Mouse (Mus musculus) activated CD4-positive, CD25-positive, alpha-beta regulatory T cell, adult 4 months (primary cell): ENCODE results near the gene Fam213b. TPM values are rescaled to one million over a fixed set of nuclear protein-coding genes. Genes with fewer than 3 reads are reported as not detected.
A peak's percentile ranks its signal among the peaks of the same experiment; 100 is the strongest.

ENCODE experiments used
- ATAC-seq: one replicate; pipeline ENCODE4 v1.8.0; 2017
- polyA plus RNA-seq, 2 experiments: library from polyadenylated mRNA; unstranded; fragments of 100-300 nt; shearing (Covaris generic); gene quantifications; one replicate each; pipeline ENCODE4 v1.2.1; 2017

Gene Fam213b
- 1 to 10 TPM; 6.5 to 7.6 TPM for polyA plus RNA-seq

DNA sequence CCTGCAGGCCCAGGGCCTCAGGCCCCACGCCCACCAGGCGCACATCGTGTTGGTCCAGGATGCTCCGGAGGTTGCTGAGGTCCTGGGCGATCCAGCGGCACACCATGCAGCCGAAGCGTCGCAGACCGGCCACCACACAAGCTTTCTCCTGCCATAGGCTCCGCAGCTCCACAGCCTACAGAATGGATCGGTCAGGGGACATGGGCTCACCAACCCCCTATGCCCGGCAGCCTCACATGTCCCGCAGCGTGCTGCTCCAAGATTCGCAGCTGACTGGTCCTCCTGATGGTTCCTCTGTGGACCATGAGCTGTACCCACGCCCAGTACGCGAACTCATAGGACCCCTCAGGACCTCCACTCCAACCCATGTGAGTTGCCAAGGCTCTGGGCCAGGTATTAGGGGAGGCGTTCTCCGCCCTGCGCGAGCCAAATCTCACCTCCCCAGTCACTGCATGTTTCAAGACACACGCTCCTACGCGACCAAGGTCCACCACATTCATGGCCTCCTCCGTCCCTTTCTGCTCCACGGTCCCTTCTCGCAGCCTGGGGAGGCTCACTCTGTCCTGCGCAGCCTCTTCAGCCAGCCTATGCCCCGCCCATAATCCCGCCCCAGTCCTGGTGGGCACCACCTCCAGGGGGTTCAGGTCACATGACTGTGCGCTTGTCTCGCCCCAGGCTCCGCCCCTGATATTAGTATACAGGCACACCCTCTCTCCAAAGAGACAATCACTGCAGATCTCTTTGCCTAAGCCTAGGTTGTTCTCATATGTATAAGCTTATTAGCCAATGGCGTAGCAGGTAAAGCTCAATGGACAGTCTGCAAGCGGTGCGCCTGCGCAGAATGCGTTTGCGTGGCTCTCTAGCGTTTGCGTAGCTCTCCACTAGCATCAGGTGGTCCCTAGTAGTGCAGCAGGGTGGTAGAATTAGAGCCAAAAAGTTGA lies at the start of gene Fam213b:
Fam213b (minus strand) TSS at position 630 of the 941 bp plus-strand sequence.
- ATAC-seq, result peak; percentile 84

- ATAC-seq, result no peak
Measured at GRCm38 (mm10) chr4:154948066-154948939, 49.4 kb upstream of the Fam213b start.

DNA sequence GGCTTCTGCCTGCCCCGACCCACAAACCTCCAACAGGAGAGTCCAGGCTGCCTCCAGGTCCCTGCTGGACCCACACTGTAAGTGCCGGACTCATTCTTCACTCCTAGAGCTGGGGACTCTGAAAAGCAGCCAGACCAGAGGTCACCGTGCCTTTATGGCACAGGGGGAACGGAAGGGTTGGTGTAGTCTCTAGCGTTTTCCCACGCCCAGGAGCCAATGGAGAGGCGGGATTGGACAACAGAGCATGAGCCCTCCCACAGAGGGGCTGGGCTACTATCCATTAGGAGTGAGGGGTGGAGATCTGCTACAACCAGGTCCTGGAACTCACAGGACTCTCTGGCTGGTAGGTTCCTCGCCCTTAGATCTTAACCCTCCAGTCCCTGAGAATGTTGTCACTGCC lies 47.4 kb upstream of the Fam213b start:
- ATAC-seq, result no peak

DNA sequence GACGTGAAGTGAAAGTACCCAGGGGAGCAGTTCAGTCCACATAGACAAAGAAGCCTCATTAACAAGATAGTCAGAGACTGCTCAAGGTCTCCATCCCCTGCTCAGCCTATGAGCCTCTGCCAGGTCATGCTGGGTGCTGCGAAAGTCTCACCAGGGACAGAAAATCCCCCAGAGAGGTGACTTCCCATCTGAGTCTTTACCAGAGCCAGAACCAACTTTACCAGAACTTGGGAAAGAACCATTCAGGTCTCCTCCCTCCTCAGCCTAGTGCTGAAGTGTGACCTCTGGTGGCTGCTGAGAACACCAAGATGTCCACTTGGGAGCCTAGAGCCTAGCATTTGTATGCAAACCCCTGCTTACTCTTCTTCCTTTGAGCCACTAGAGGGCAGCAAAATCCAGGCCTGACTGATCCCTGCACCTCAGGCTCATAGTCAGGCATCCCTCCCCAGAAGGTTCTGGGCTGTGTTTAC lies 45.2 kb upstream of the Fam213b start:
- ATAC-seq, result peak; percentile 68

GRCm38 (mm10) chr4:154943323-154944039 lies 44.5 kb upstream of the Fam213b start:
- ATAC-seq, result peak; percentile 1

- peak; percentile 71 for ATAC-seq
Measured at GRCm38 (mm10) chr4:154942632-154943322, 43.8 kb upstream of the Fam213b start.

- no peak for ATAC-seq
Measured at GRCm38 (mm10) chr4:154941831-154942230, 42.9 kb upstream of the Fam213b start.

DNA sequence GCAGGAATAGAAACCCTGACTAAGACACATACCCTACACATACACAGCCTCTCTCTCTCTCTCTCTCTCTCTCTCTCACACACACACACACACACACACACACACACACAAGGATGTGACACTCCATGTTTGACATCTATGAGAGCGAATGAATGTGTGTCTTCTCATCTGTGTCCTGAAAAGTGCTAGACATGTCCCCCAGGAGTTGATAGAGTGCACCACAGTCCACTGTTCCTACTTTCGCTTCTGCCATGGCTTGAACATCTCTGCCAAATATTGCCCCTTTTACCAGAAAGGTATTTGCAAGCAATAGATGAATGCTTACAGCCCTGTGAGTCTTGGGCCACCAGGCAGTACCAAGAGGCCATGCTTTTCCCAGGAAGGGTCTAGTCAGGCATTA lies 41.2 kb upstream of the Fam213b start:
- no peak for ATAC-seq

GRCm38 (mm10) chr4:154937746-154938145 lies 38.8 kb upstream of the Fam213b start:
- ATAC-seq, result no peak

GRCm38 (mm10) chr4:154936542-154937255 lies 37.8 kb upstream of the Fam213b start:
- peak; percentile 88 for ATAC-seq

DNA sequence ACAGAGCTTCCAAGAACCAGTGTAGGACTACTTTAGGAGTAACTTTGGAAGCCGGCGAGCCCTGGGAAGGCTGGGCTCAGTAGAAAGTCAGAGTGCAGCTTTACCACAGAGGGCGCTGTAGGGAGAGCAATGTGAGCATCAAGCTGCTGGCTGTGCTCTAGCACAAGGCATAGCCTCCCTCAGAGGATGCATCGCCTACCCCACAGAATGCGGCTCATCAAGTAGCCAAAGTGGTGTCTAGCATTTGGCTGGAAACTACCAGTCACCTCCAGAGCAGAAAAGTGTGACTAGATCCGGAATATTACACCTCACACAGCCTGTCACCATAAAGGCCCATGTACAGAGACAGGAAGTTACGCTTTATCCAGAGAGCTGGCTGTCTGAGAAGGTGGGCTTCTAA lies 36.9 kb upstream of the Fam213b start:
- peak; percentile 49 for ATAC-seq

- no peak for ATAC-seq
Measured at GRCm38 (mm10) chr4:154934800-154935199, 35.9 kb upstream of the Fam213b start.

DNA sequence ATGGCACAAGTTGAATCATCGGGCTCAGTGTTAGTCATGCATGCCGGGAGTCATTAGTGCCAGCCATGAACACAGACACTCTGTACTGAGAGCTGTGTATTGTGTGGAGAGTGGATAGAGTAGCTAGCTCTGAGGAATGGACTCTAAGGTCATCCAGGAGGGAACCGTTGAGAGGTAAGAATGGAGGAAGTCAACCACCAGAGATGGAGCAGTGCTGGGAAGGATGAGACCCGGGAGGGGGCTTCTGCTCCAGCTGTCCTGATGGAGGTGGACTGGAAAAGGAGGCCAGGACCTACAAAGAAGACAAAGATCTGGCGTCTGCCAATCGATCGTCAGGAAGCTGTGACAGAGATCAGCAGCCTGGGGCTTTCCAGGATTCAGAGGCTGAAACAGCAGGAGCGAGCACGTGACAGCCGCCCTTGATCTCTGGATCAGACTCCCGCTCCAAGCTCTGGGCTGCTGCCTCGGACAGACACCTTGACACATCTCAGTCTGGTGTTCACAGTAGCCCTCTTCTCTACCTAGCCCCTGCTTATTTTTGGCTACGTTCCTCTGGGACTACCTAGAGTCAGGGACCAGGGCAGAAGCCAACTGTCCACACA lies 34.5 kb upstream of the Fam213b start:
- no peak for ATAC-seq

- ATAC-seq, result no peak
Measured at GRCm38 (mm10) chr4:154929088-154929660, 30.2 kb upstream of the Fam213b start.

GRCm38 (mm10) chr4:154928395-154929087 lies 29.6 kb upstream of the Fam213b start, which contains the start of gene Tnfrsf14:
Tnfrsf14 (minus strand) TSS chr4:154928563.
- ATAC-seq, result peak; percentile 13

GRCm38 (mm10) chr4:154927899-154928337 lies 29.0 kb upstream of the Fam213b start:
- peak; percentile 84 for ATAC-seq

DNA sequence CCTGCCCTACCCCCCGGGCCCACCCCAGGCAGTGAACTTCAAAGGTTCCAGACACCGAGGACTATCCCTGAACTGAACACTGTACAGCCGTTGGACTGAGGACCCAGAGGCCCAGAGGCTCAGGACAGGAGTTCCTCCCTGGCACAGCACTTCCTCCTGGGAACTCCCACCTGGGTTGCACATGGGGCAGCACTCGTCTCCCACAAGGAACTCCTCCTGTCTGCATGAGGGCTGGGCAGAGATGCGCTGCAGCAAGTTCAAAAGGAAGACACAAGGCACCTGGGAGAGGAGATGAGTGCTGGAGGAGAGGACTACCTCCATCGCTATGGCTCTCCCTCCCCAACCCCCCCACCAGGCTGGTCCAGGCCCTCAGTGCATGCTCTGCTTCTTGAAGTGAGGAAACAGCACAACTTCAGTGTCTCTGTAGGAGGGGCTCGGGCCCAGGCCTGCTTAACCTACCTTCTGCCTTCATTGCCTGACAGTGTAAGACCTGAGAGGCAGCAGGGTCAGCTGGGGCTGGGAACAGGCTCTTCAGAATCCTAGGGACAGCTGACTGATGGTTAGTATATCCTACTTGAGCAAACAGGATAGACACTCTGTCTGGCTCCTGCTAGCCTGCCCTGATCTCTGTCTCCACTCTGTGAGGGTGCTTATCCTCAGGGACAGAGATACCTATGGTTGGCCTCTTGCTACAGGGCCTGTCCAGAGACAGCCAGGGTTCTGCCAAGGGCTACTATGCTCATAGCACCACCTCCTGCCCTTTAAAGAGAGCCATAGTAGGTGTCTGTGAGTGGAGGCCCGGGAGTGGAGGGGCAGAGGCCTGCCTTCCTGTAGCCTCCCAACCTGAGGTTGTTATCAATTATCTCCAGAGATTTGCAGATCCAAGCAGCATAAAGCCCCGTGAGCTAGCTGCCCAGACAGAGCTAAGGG lies 28.3 kb upstream of the Fam213b start:
- peak; percentile 16 for ATAC-seq

DNA sequence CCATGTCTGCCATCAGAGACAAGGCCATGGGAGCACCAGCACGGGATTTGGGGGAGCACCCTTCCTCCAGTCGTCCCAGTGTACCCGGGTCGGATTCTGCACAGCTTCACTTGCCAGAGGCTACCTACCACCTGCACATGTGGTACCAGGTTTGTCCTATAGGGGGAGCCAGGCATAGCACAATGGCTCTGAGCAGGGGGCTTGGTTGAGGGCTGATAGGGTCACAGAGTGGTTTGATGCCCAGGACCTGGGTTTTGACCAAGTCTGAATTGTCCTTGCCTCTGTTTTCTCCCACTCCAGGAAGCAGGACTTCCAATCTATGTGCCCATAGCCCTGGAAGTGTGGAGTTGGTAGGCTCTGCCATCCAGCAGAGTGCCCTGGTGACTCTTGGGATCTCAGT lies 26.5 kb upstream of the Fam213b start:
- no peak for ATAC-seq
